Mouse (Mus musculus) forebrain, embryonic 11.5 days (tissue): ENCODE results near the gene Pcbp1. TPM values are rescaled to one million over a fixed set of nuclear protein-coding genes. Genes with fewer than 3 reads are reported as not detected.

Experiments used
- ATAC-seq: fragments of 200-750 bp; cut with Nextera tagmentation; replicated peaks from 2 replicates; pipeline ENCODE4 v1.8.0; 2017; ENCODE audit warnings: moderate TSS enrichment; ENCODE audit not compliant: low FRiP score
- DNase-seq: peaks from one replicate; pipeline ENCODE4 v3.0.0-alpha.2; 2017; ENCODE audit warnings: low spot score
- H3K27ac ChIP-seq: fragments of 300-500 bp; sonication (generic); 2 replicates; pipeline ENCODE4 v1.5.1; 2014; ENCODE audit warnings: low read depth, low read length
- H3K27me3 ChIP-seq: fragments of 300-500 bp; sonication (generic); 2 replicates; pipeline ENCODE4 v1.6.1; 2014; ENCODE audit warnings: mild to moderate bottlenecking, low read length, mixed read lengths; ENCODE audit not compliant: control insufficient read depth, insufficient read depth
- H3K36me3 ChIP-seq: fragments of 300-500 bp; sonication (generic); 2 replicates; pipeline ENCODE4 v1.6.1; 2014; ENCODE audit warnings: mild to moderate bottlenecking, low read length, moderate library complexity, mixed read lengths; ENCODE audit not compliant: control insufficient read depth, insufficient read depth
- H3K4me1 ChIP-seq: fragments of 300-500 bp; sonication (generic); replicated peaks from 2 replicates; pipeline ENCODE4 v1.6.1; 2014; ENCODE audit warnings: low read length, mixed read lengths; ENCODE audit not compliant: control insufficient read depth, insufficient read depth
- H3K4me2 ChIP-seq: fragments of 300-500 bp; sonication (generic); 2 replicates; pipeline ENCODE4 v1.6.1; 2014; ENCODE audit warnings: low read depth, mild to moderate bottlenecking, low read length, moderate library complexity, mixed read lengths; ENCODE audit not compliant: severe bottlenecking
- H3K4me3 ChIP-seq: fragments of 300-500 bp; sonication (generic); 2 replicates; pipeline ENCODE4 v1.5.1; 2014; ENCODE audit warnings: low read depth, low read length
- H3K9ac ChIP-seq: fragments of 300-500 bp; sonication (generic); 2 replicates; pipeline ENCODE4 v1.6.1; 2014; ENCODE audit warnings: low read length
- H3K9me3 ChIP-seq: fragments of 300-500 bp; sonication (generic); 2 replicates; pipeline ENCODE4 v1.6.1; 2016; ENCODE audit warnings: low read length, mixed read lengths; ENCODE audit not compliant: control insufficient read depth
- WGBS: fragments of 180-500 bp; shearing (Covaris S2); extraction: QIAGEN DNeasy Blood & Tissue Kit; methylation state at CpG from one replicate; pipeline ENCODE4 v1.1.7; 2014; 5-methylcytosine and 5-hydroxymethylcytosine counted together
- microRNA-seq: library from miRNA; unstranded; fragments of <30 nt; microRNA quantifications from one replicate; pipeline ENCODE4, GENCODE M21; 2016; ENCODE audit not compliant: insufficient number of aligned reads
- polyA plus RNA-seq: library from polyadenylated mRNA; unstranded; fragments of >200 nt; fragmentation: Nextera tagmentation; extraction: Ambion mirVana; gene quantifications from 2 replicates; pipeline ENCODE4 v1.2.1, GENCODE M21; 2014

Gene Pcbp1
- polyA plus RNA-seq, 1 experiment from 2014 or later = 583 TPM

GRCm38 (mm10) chr6:86480189-86480831 is 45.8 kb downstream of the Pcbp1 start:
- H3K27ac ChIP-seq = no peak overlapping the region
- H3K4me3 ChIP-seq = no peak overlapping the region
- H3K4me1 ChIP-seq = peaks cover 2% of the 10 kb centered on the region; the same call in 1 of the 2 replicates
- no peaks in the 10 kb centered on the region for H3K36me3 ChIP-seq
- no peaks in the 10 kb centered on the region for H3K9me3 ChIP-seq
- no peak overlapping the region for H3K4me2 ChIP-seq
- no peaks in the 10 kb centered on the region for H3K27me3 ChIP-seq
- ATAC-seq = no peak
- peak overlapping the region; percentile 6; the same call in 1 of the 2 replicates for H3K9ac ChIP-seq
- DNase-seq = no peak
- WGBS = 51% methylated on average over 9 of the region's 9 CpGs

GRCm38 (mm10) chr6:86479816-86480188 is 46.3 kb downstream of the Pcbp1 start:
- Histone ChIP-seq H3K9me3 (no peaks in the 10 kb centered on the region), H3K4me3 (no peak overlapping the region), H3K9ac (no peak overlapping the region), H3K27me3 (no peaks in the 10 kb centered on the region), H3K36me3 (no peaks in the 10 kb centered on the region), H3K27ac (no peak overlapping the region), H3K4me2 (no peak overlapping the region), H3K4me1 (peaks cover 2% of the 10 kb centered on the region; the same call in 1 of the 2 replicates)
- ATAC-seq = no peak
- DNase-seq = no peak

DNA sequence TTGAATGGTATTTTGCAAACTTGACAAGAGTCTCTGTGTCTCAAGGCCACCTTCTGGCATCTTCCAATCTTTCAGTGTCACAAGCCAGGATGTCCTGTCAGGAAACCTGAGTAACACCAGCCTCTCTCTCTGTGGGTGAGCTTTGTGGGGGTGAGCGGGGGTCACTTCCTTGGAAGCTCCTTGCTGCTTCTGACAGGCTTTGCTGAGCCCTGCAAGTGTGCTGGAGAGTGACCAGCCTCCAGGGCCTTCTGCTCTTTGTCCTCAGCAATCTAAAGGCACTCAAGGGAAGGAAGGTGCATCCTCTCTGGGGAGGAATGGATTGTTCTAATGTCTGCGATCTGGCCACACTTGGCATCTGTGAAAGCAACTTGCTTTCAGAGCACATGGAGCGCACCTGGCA is 46.8 kb downstream of the Pcbp1 start:
- 59% methylated on average over 3 of the region's 3 CpGs for WGBS
- Histone ChIP-seq H3K4me2 (no peak overlapping the region), H3K27ac (no peak overlapping the region), H3K36me3 (no peaks in the 10 kb centered on the region), H3K9ac (no peak overlapping the region), H3K27me3 (no peaks in the 10 kb centered on the region), H3K4me3 (no peak overlapping the region), H3K4me1 (peaks cover 2% of the 10 kb centered on the region; the same call in 1 of the 2 replicates), H3K9me3 (no peaks in the 10 kb centered on the region)
- no peak for ATAC-seq
- no peak for DNase-seq

GRCm38 (mm10) chr6:86476931-86477330 is 49.2 kb downstream of the Pcbp1 start:
- no peak for DNase-seq
- 86% methylated on average over 5 of the region's 5 CpGs for WGBS
- Histone ChIP-seq H3K9ac (no peak overlapping the region), H3K27ac (no peak overlapping the region), H3K36me3 (no peaks in the 10 kb centered on the region), H3K27me3 (no peaks in the 10 kb centered on the region), H3K4me1 (peaks cover 10% of the 10 kb centered on the region), H3K4me3 (no peak overlapping the region), H3K9me3 (no peaks in the 10 kb centered on the region), H3K4me2 (no peak overlapping the region)
- ATAC-seq = no peak

GRCm38 (mm10) chr6:86475462-86476167 is 50.5 kb downstream of the Pcbp1 start:
- 79% methylated on average over 9 of the region's 9 CpGs for WGBS
- peaks cover 9% of the 10 kb centered on the region for H3K4me1 ChIP-seq
- DNase-seq = no peak
- no peaks in the 10 kb centered on the region for H3K36me3 ChIP-seq
- H3K27ac ChIP-seq = no peak overlapping the region
- H3K27me3 ChIP-seq = no peaks in the 10 kb centered on the region
- H3K9ac ChIP-seq = no peak overlapping the region
- no peak overlapping the region for H3K4me3 ChIP-seq
- ATAC-seq = no peak
- H3K9me3 ChIP-seq = no peaks in the 10 kb centered on the region
- H3K4me2 ChIP-seq = no peak overlapping the region

DNA sequence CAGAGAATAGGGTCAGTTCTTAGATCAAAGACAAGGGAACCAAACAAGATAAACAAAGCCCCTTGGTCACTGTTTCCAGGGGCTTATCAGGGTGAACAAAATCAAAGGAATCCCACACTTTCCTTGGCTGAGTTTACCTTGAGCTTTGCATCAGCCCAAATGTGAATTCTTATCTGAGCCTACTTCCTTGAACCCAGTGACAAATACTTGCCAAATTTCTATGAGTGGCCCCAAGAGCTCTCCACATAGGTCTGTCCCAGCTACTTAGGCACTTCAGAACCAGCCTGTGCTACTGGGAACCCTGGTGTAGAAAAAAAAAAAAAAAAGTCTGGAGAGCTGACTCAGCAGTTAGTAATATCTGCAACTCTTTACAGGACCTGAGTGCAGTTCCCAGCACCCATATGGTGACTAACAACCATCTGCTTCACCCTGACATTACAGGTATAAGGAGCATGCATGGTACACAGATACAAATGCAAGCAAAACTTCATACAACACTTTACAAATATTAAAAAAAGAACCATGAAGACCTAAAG is 51.4 kb downstream of the Pcbp1 start:
- H3K9ac ChIP-seq = no peak overlapping the region
- H3K4me2 ChIP-seq = no peak overlapping the region
- no peaks in the 10 kb centered on the region for H3K27me3 ChIP-seq
- DNase-seq (no peak), ATAC-seq (no peak)
- peaks cover 8% of the 10 kb centered on the region for H3K4me1 ChIP-seq
- no peaks in the 10 kb centered on the region for H3K36me3 ChIP-seq
- no peak overlapping the region for H3K27ac ChIP-seq
- no peak overlapping the region for H3K4me3 ChIP-seq
- no peaks in the 10 kb centered on the region for H3K9me3 ChIP-seq

Small RNA genes lying within 50 kb of the gene (microRNA-seq; reads per million reads assigned to microRNA genes)
- not detected for gene Gm22184

Other genes with a start within 250 kb of the Pcbp1 start
- gene Fam136a, start 160.7 kb downstream of the Pcbp1 start, polyA plus RNA-seq = 164 and 168 TPM in 2 replicates
- 775 and 792 TPM in 2 replicates for gene Snrpg, start 155.0 kb downstream of the Pcbp1 start, polyA plus RNA-seq
- 94.8 and 95.3 TPM in 2 replicates for gene Pcyox1, start 129.2 kb downstream of the Pcbp1 start, polyA plus RNA-seq
- 271 and 307 TPM in 2 replicates for gene Tia1, start 122.1 kb downstream of the Pcbp1 start, polyA plus RNA-seq
- gene Gm44790, start 99.7 kb downstream of the Pcbp1 start, polyA plus RNA-seq = 0.37 TPM in 1 of 2 replicates, not detected in the other
- gene C87436, start 87.9 kb downstream of the Pcbp1 start, polyA plus RNA-seq = 28.1 and 28.6 TPM in 2 replicates
- 0.35 and 0.59 TPM in 2 replicates for gene Asprv1, start 101.8 kb upstream of the Pcbp1 start, polyA plus RNA-seq
- gene Mxd1, start 142.8 kb upstream of the Pcbp1 start, polyA plus RNA-seq = 16.8 and 17.5 TPM in 2 replicates
- gene Snrnp27, start 158.2 kb upstream of the Pcbp1 start, polyA plus RNA-seq = 128 and 139 TPM in 2 replicates
- 44.2 and 46.8 TPM in 2 replicates for gene Gmcl1, start 207.1 kb upstream of the Pcbp1 start, polyA plus RNA-seq